Mouse (Mus musculus) kidney, adult 9 months (tissue): ENCODE measurements at regions not wholly inside any gene's neighbourhood (a gene's known extent, or its start where the extent isn't known, plus 50 kb on each side); places are given as distances from the start of the nearest gene placed in this dataset.
A peak's percentile ranks its signal among the peaks of the same experiment; 100 is the strongest.

Experiments
- DNase-seq: peaks from one replicate; pipeline ENCODE4 v3.0.0; 2022

DNA sequence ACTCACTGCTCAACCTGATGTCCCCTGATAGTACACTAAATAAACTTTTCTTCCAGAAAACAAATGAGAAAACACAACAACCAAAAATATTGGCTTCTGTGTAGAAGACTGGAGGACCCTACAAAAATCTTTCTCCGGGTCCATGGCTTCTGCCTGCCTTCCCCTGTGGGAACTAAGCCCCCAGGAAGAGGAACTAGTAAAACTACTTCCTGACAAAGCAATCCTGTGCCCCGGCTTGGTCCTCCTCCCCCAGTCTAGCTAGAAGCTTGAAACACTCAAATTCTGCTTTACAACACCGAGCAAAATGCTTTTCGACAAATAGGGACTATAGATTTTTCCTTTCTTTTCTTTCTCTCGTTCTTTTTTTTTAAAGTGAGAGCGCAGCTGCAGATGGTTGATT is 51.3 kb upstream of the Mki67 start:
- no peak for DNase-seq

DNA sequence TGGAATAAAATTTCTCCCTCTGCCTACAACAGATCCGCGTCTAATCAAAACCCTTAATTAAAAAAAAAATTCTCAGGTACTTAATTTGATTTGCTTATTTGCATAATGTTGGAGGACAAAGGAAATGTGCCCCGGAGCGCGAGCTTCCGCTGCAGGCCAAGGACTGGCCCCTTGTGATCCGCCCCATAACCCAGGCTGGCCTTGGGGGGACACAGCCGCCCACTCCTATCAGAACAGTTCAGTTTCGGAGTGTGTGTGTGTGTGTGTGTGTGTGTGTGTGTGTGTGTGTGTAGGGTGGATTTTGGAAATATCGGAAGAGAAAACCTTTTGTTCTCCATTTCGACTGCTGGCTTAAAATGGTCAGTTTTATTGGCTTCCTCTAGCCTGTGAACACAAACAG is 51.9 kb upstream of the Mki67 start:
- no peak for DNase-seq

DNA sequence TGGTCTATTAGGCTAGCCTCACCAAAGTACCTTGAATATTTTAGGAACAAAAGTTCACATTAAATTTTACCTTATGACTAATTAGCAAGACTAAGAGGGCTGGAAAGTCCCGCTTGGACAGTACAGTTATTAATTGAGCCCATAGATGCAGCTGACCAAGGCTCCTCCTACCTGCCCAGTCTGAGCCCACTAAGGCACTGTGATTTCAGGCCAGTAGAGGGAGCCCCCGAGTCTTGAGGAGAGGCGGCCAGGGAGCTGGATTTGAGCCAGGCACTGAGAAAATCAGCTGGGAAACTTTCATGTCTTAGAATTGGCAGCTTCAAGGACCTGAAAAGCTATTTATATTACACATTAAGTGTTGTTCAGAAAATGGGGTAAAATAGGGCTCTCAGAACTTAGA is 52.4 kb upstream of the Mki67 start:
- peak; percentile 92 for DNase-seq

DNA sequence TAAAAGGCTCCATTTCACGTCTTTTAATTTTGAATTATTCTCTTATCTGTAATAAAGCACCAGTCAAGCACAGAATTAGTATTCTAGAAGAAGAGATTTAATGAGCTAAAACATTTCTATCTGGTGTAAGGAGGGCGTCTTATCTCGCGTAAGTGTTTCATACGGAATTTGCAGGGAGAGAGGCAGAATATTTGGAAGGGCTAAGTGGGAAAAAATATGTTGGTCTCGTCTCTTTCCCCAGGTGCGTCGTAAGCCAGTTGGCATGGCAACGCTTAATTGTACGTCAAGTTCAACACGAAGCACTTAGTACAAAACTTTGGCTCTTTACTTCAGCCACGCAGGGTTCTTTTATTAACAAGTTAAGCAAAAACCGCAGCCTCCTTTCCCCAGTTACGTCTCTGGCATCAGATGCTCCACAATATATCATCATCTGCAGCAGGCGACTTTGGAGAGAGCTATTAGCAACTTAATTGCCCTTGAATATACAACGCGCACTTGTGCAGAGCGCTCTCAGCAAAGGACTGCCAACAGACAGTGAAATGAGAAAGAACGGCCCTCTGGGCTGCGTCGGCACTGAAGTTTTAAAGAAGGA is 53.0 kb upstream of the Mki67 start:
- DNase-seq = no peak

DNA sequence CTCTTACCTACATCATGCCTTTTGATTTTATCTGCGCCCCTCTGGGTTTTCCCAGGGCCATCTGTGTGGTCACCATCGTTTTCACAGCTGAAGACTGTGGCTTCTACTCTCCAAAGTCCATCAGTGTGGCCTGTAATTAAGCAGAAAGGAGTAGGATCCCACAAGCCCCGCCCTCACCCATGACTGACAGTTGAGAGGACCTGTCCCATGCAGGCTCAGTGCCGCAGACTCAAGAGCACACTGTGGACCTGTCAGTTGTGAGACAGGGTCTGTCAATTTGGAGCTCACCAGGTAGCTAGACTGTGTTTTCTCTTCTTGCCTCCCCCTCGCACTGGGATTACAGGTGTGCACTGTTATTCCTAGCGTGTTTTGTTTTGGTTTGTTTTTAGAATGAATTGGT is 53.9 kb upstream of the Mki67 start:
- no peak for DNase-seq

DNA sequence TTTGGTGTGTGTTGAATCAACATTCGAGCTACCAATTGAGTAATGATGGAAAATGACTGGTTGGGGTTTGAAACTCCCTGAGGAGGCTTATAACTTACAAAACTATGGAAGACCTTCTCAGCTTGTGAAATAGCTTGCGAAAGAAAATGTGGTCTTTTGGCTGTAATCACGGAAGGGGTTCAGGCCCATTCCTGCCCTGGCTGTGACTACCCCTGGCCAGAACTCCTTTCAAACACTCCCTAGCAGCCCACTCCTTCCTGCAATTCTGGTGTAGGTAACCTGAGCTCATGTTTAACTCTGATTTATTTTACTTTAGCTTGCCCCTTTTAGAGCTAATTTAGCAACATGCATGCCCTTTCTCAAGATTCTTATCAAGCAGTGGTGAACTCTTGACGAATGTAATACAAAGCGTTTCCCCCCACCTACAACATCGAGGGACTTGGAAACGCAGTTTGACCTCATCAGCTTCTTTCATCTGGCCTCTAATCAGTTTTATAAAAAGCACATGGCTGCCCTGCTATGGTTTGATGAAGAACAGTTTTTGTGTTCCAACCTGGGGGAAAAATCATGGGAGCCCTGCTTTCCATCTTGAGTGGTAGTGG is 59.8 kb upstream of the Mki67 start:
- DNase-seq = no peak

DNA sequence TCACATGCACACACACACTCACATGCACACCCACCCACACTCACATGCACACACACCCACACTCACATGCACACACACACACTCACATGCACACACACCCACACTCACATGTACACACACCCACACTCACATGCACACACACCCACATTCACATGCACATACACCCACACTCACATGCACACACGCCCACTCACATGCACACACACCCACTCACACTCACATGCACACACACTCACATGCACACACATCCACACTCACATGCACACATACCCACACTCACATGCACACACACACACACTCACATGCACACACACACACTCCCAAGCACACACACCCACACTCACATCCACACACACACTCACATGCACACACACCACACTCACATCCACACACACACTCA is 74.0 kb upstream of the Mki67 start:
- no peak for DNase-seq

DNA sequence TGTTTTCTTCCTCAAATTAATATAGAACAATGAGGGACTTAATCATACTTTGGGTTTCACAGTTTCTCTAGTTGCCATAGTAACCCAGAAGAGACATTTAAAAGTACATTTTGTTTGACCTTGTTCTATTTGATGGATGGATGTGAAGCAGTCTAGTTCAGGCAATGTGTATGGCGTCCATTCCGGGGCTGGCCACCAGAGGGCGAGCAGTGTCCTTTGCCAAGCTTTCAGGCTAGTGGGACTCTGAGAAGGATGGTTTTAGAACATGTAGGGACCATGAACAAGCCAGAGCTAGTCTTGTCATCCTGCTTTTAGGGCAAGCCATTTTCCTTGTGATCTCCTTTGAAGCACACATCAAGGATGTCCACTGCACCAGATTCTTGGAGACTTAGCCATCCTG is 74.8 kb upstream of the Mki67 start:
- peak; percentile 64 for DNase-seq

DNA sequence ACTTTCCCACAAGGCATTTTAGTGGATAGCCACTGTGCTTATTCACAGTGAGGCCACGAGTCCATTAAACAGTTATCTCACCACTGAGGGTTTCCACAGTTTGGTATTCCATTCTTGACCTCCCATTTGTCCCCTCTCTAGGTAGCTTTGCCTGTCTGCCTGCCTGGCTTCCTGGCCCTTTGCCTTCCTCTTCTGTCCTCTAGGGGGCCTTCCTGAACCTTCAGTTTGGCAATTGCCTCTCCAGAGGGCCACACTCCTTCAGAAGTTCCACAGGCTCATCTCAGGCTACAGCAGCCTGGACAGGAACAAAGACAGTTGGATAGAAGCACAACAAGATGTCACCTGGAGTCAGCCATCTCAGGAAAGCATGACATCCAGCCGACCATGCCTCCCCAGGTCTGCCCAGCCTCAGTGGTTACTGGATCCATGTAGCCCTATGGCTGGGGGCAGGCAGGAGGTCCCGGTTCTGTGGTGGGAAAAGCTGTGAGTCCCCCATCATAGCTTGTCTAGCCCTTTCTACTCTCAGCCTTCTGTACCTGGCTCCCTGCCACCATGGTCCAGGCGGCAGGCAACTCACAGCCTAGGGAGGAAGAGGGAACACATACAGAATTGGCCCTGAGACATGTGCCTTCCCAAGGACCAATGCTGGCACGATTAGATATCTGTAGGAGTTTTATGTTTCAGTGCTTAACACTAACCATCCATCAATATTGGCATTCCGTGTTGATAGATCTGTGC is 76.0 kb upstream of the Mki67 start:
- no peak for DNase-seq

DNA sequence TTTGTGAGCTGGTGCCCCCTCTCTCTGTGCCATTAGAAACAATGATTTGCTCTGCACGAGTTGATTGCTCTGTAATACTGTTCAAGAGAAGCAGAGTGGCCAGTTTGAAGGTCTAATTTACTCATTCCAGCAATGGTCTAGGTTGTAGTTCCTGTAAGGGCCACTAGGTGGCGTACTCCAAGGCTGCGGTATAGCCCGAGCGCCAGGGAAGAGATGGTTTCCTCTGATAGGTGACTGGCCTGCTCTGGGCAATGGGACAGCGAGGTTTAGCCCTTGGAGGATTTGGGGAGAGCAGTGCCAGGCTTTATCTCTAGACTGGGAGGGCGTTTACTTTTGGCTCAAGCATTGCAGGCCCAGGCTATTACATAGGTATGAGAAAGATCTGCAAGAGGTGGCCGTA is 76.8 kb upstream of the Mki67 start:
- peak; percentile 29 for DNase-seq

DNA sequence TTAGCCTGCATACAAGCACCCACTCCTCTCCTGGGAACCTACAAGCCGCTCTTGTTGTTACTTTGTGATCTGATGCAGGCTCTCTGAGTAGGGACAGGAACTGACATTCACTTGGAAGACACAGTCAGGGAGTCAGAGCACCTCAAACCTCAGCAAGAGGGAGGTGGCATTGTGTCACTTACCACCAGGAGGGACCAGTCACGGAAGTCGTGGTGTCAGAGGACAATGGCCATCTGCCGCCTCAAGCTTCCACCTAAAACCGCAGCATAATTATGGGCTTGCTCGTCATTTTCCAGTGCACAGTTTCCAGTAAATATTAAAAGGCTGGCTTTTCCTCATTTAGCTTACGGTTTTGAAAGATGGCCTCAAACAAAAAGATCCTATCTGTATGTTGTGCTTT is 78.1 kb upstream of the Mki67 start:
- DNase-seq = peak; percentile 5

DNA sequence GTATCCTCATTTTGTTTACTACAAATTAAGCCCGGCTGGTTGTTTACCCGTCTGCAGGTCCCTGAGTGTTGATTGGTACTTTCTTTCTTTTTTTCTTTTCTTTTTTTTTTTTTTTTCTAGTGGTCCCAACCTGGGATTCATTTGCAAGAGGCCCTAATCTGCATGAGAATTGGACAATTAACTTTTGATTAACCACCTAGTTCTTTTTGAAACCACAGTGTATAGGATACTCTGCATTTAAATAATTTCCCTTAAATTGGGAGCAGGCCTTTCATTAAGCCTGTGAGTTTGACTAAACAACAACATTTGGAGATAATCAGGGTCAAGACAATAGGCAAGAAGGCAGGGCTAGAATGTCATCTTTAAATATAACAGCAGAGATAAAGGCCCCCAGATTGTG is 78.5 kb upstream of the Mki67 start:
- DNase-seq = no peak

DNA sequence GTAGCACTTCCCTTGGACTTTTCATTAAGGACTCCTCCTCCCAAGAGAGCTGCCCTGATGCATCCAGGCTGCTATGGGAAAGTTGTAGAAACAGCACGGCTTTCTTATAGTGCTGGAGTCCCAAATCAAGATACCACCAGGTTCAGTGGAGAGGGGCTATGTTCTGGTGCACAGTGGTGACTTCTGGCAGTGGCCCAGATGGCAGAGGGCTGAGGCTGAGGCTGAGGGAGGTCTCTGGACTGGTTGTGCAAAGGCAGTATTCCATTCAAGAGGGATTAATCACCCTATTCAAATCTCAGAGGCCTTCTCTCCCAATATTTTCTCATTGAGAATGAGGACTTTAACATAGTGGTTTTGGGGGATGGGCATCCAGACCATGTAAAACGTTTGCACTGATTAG is 82.3 kb upstream of the Mki67 start:
- DNase-seq = no peak

DNA sequence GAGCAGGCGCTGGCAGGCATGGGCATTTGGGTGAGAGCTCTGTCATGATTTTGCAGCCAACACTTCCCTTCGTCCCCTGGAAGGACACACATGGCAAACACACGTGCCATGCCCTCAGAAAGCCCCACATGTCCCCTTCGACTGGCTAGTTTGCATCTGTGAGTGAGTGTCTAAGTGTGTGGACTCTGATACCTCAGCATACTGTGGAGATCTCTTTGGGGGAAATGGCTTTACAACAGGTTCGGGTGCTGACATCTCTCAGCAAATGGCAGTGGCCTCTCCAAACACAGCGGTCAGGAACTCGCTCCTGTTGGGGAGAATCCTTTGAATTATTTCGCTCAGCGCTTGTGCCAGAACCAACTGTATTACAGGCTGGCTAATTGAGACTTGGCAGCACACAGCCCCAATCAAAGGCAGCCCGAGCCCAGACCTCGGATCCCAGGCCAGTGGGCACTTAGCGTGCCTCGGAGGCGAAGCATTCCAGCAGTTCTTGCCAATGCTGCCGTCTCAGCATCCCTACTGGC is 86.5 kb upstream of the Mki67 start:
- DNase-seq = no peak

DNA sequence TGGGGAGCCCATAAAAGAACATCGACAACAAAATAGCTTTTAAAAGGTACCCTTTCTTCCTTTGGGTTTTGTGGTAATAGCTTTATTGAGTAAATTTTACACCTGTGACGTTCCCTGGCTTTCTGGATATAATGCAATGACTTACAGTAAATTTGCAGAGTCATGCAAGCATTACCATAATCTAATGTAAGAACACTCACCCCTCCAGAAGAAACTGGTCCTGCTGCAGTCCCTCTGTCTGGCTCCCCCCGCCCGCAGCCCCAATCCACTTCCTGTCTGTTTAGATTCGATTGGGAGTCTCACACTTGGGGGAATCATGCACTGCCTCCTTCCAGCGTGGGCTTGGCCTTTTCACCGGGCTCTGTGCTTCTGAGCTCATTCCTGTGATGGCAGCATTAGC is 88.6 kb upstream of the Mki67 start:
- no peak for DNase-seq

DNA sequence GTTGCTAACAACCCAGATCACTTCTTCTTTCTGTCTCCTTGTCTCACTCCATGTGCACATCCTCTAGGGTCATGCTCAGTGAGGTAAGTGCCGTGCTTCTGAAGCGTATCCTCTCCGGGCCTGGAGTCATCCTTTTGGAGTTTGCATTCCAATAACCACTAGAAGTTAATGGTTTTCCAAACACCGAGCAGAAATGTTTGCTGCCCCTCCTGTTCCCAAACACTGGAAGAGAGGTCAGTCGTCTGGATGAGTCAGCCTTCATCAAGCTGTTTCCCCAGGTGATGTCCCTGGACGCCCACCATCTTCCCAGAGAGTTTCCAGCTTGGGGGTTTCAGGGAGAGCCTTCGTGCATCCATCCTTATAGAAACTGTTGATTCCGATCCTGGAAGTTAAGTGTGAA is 90.0 kb upstream of the Mki67 start:
- DNase-seq = no peak

DNA sequence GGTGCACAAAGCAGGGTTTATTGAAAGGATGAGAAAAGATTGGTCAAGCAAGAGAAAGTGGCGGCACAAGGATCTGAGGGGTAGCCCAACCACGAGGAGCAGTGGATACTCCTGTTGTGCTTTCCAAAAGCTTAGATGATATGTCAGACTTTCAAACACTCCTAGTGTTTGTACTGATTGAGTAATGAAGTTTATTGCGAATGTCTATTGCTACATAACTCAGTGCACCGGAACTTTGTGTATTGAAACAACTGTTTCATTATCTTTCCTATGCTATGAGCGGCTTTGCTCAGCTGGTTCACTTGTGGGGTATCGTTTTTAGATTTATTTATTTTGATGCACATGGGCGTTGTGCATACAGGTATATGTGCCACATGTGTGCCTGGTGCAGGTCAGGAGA is 90.5 kb upstream of the Mki67 start:
- no peak for DNase-seq

DNA sequence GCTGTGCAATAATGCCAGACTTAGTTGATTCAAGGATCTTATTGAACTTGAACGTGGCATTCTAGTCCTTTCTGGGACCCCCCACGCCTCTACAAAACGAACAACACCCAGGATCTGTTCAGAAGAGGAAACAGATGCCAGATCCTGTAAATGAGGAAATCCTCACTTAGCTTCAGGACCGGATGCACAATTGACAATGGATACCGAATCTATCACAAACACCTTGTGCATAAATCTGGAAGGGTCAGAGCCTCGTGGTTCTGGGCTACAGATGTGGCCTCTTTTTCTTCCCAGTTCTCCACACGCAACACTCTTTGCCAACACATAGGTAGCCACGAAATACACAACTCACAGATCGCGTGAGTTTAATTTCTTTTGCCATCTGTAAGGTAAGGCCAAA is 93.0 kb upstream of the Mki67 start:
- no peak for DNase-seq

DNA sequence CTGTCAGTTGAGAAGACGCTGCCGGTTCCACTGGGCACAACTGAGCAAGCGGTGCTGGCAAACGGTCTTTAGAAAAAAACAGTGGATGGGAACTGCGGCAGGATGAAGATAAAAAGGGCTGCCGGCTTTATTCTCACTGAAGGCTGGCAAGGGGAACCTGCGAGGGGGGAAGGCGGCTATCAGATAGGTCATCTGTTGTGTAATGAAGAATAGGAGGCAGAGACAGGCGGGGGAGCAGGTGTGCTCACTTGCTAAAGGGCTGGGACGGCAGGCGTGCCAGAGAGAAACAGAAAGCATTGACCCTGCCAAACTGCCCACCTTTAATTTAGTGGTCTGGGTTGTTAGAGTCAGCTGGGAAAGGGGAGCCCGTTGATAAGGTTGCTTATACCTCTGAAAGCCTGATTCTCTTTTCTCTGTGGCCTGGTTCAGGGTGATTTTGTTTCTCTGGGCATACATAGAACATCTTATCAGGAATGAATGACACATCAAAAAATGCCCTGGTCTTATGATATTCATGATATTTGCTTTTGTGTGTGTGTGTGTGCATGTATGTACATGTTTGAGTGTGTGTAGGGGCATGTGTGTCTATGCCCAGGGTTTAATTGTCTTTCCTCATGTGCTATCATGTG is 93.7 kb upstream of the Mki67 start:
- DNase-seq = no peak

DNA sequence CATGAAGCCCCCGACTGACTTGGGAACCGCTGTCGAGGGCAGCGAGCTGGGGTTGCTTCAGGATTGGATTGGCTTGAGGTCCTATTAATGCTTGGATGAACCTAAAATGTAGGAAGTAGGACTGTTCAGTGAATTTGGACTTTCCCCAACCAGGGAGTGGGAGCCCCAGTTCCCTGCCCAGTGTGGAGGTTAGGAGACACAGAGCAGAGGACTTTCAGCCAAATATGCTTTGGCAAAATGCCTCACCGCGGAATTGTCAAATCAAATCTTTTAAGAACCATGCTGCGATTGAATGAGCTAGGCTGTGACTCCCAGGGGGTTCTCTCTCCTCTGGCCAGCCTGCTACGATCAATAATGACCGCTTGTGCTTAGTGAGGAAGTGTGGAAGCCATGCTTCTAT is 94.8 kb upstream of the Mki67 start:
- no peak for DNase-seq

DNA sequence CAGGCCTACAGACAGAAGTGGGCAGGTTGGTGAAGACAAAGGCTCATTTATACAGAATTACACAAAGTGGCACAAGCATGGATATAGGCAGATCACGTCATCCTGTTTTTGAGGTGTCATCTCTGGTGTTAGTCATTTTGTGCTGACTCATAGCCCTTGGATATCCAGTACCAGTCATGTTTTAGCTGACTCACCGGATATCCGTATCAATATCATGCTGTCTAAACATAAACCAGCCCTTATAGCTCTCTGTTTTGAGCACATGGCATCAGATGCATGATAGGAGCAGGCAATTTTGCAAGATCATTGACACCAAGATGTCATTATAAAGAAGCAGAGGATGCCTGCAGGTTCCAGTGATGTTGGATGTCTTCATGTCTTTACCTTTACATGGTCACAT is 97.5 kb upstream of the Mki67 start:
- DNase-seq = no peak

DNA sequence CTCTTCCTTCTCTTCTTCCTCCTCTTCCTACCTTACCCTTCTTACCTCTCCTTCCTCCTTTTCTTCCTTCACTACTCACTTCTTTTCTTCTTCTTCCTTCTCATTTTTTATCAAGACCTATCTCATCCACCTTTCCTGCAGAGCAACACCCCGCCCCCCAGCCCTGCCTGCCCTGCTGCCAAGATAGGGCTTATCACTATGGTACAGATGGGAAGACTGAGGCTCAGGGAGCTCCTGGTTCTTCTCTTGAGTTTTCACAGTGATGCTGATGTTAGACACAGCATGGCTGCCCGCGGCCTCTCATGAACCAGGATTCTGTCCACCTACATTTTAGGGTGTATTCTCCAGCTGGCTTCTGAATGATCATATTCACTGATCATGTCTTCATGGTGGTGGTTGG is 100.0 kb upstream of the Mki67 start:
- DNase-seq = no peak

DNA sequence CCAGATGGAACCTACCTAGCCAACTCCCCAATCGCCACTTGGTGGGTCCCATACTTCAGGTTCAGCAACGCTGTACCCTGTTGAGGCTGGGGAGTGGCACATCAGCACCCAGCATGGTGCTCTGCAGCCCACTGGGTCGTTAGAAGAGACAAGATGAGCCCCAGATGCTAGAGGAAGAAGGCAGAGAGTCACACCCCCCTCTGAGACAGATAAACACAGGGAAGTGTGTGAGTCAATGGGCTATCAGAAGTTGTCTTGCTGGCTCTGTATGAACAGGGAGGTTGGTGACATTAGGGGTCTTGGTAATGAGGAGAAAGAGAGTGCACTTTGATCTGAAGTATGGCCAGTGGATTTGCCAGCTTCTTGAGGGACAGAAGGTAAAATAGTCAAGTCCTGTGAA is 101.7 kb upstream of the Mki67 start:
- DNase-seq = no peak

DNA sequence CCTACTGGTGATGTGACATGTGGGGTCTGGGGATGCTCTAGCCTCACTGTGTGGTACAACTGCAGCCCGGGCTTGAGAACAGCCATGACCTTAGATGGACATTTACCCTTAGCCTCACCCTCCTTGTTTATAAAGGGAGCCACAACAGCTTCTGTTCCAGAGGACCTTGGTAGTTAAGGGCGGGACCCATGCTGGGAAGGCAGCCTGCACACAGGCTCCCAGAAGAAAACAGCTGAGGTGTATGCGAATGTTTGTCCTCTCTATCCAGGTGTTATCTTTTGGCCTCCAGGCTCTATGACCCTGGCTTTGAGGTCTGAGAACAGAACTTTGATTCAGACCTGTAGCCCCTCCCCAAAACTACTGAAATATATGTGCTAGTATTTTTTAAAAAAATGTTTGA is 102.1 kb upstream of the Mki67 start:
- no peak for DNase-seq
